Mouse (Mus musculus): Measurements from ENCODE around the gene Gm49325.

Gm49325 gene

DNA sequence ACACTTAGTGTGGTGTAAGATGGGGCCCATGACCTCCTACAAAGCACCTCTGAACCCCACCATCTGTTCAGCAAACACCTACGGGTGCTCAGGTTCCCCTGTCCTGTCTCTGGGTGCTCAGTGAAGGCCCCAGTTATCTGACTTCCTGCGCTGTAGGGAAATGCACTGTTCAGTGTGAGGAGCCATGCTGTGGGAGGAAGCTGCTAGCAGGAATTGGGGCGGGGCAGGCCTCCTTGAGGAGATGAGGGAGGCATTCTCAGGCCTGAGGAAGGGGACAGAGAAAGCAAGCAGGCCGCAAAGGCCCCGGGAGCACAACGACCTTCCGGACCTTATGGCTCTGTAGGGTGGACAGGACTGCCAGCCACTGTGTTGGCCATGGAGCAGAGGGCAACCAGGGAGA lies 16.9 kb upstream of the Gm49325 start:
- DNase-seq (ENCODE audit: low spot score in 2 of 2) = no peak

DNA sequence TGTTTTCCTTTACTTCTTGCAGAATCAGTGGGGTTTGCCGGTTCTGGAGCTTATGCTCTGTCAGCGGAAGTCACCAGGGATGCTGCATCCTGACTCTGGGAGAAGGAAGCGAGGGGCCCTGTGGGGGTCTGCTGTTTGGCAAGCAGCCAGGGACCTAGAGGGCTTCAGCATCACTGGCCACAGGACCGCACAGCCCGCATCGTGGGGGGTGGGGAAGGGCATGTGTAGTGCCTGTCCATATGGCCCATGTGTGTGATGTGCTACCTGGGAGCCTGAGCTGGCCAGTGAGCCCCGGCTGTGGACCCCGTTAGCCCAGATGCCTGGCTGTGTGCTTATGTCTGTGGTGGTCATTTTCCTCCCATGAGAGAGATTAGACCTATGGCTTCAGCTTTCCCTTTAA lies 16.2 kb upstream of the Gm49325 start:
- no peak for DNase-seq (ENCODE audit: low spot score in 2 of 2)

DNA sequence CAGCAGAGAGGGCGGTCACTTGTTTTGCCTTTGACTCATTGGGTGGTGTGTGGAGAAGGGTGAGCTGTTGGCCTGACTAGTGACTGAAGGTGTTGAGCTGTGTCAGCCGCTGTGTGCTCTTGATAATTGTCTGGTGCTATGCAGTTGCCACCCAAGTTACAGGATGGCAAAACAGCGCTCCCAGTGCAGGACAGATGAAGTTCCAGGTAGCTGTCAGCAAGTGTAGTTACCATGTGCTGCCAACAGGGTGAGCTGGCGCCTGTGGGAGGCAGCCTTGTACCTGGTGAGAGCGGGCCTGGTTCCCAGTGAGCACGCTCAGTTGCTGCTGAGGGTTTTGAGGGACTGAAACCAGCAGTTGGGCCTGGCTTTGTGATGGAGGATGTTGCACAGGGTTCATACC lies 15.2 kb upstream of the Gm49325 start:
- peak in 1 of 2 experiments; percentile 25 for DNase-seq (ENCODE audit: low spot score in 2 of 2)

DNA sequence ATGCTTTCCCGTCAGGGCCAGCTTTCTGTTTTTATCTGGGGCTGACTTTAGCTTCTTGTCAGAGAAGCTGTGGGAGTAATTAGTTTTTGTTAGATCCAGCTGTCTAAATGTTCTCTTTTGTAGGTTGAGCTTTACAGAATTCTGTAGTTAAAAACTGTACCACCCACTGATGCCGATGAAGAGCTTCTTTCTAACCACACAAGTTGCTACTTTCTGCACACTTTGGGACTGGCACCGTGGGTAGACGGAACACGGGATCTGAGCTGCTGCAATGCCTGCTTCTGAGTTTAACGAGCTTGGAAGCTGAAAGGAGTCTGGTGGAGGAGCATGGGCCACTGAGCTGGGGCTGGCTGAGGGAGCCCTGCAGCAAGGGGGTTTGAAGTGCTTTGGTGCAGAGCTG lies 14.5 kb upstream of the Gm49325 start:
- DNase-seq (ENCODE audit: low spot score in 2 of 2) = no peak

DNA sequence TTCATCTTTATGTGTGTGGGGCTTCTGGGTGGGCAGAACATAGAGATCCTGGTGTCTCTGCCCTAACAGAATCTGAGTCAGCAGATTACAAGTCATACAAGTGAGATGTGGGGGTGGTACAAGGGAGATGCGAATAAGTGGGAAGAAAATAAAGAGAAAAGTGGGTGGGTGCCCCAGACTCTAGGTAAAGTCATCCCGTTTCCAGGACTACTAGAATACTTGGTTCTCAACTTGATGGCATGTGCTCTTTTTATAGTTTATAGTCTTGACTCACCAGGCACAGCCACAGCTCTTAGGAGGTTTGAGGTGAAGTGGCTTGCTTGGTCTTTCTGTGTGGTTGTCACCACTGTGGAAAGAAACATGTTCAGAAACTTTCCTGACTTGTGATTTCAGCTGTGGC lies 9.9 kb upstream of the Gm49325 start:
- DNase-seq (ENCODE audit: low spot score in 2 of 2) = no peak

DNA sequence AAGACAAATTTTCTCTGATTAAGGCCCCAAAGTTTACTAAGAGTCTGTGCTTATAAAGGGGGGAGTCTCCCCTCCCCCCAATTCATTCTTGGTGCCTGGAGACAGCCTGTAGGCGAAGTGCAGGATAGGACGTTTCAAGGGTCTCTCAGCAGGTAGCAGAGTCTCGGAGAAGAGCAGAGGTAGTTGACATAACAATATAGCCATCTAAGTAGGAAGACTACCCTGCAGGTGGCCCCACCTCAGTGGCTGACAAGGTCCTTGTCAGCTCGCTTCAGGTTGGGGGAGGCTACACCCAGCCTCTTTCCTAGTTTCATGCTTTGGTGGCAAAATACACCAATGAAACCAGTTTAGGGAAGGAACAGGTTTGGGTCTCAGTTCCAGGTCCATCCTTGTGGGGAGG lies 3.0 kb upstream of the Gm49325 start:
- DNase-seq (ENCODE audit: low spot score in 2 of 2) = no peak

DNA sequence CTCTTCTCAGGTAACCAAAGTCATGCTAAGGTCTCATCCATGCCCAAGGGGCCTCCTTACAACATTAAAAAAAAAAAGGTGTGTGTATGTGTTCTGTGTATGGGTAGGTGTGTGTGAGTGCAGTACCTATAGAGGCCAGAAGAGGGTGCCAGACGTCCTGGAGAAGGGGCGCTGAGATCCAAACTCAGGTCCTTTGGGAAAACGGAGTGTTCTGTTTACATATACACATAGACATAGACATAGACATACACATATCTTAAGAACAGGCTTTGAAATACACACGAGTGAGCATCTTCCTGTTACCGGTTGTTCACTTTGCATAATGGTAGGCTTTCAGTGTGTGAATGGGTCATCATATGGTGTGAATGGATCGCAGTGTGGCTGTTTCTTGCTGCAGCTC lies 1.9 kb upstream of the Gm49325 start:
- no peak for DNase-seq (ENCODE audit: low spot score in 2 of 2)

DNA sequence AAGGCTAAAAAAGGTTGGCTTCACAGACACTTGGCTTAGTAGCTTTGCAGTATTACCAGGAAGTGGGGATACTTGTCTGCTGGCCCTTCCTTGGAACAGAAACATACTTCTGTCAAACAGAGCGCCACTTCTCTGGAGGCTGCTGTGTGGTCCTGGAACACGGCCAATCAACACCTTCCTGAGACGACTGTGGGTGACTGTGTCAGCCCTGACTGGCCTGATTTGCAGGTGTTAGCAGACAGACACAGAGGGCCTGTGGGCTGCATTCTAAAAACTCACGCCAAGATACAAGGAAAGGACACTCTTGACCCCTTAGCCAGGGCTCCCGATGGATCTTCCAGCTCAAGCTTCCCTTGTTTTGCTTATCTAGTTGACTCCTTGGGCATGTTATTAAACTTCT lies 1.0 kb upstream of the Gm49325 start:
- DNase-seq (ENCODE audit: low spot score in 2 of 2) = no peak

DNA sequence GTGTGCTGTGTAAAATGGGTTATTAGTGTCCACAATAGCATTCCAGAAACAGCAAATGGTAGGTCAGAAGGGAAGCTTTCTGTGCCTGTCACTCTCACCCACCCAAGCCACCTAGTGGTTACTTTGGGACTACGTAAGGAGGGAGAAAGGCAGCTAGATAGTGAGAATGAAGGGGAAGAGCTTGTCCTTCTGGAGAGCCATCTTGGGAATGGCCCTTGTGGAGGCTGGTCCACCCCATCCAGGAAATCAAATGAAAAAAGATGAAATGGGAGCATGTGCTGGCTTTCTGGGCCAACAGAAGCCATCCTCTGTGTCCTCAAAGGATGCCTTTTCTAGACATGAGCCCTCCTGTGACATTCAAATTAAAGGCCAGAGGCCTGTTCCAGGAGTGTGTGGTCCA lies 629 bp upstream of the Gm49325 start:
- no peak for DNase-seq (ENCODE audit: low spot score in 2 of 2)

DNA sequence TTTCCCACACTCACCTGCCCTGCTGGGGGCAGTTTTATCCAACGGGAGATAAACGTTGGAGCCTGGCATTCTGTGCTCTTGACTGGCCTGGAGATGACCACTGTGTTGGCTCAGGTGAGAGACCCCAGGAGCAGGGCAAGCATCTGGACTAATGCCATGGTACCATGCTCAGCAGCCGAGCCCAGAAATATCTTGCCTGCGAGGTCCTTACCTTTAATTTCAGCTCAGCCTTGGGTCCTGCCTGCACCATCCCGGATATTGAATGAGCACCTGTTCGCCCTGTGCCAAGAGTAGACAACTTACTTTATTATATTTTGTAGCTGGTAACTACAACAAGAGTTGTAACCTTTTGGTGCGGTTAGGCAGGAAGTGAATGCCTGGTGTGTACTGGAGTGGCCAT lies 858 bp downstream of the Gm49325 start:
- DNase-seq (ENCODE audit: low spot score in 2 of 2) = no peak

DNA sequence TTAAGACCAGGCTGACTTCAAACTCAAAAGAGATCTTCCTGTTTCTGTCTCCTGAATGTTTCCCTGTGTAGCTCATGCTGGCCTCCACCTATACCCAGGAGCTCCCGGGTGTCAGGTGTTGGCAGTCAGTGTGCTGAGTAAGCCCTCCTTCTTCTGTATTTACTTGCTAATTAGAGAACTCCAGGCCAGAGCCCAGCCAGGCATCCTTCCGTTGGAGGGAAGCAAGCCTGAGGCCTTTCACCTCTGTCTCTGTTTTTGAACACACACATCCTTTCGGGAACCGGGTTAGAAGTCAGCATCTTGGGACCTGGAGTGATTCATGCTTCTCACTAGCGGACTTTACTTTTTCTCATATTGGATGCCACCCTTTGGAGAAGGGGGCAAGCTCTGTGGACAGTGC lies 1.4 kb downstream of the Gm49325 start:
- DNase-seq (ENCODE audit: low spot score in 2 of 2) = no peak

DNA sequence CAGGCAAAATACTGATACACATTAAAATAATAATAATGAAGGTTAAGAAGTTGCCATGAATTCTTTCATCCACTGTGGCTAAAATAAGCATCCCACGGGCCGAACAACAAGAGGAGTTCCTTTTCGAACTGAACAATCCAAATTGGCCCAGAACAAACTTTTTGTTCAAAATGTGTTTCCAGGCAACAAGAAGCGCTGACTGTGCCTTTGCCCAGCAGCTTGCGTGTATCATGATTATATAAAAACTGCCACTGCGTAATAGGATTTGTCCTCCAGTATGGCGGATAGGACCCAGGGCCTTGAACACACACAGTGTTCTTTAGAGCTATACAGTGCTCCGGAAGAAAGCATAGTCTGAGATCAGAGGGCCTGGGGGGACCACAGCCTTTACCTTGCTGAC lies 2.6 kb downstream of the Gm49325 start:
- DNase-seq (ENCODE audit: low spot score in 2 of 2) = no peak

DNA sequence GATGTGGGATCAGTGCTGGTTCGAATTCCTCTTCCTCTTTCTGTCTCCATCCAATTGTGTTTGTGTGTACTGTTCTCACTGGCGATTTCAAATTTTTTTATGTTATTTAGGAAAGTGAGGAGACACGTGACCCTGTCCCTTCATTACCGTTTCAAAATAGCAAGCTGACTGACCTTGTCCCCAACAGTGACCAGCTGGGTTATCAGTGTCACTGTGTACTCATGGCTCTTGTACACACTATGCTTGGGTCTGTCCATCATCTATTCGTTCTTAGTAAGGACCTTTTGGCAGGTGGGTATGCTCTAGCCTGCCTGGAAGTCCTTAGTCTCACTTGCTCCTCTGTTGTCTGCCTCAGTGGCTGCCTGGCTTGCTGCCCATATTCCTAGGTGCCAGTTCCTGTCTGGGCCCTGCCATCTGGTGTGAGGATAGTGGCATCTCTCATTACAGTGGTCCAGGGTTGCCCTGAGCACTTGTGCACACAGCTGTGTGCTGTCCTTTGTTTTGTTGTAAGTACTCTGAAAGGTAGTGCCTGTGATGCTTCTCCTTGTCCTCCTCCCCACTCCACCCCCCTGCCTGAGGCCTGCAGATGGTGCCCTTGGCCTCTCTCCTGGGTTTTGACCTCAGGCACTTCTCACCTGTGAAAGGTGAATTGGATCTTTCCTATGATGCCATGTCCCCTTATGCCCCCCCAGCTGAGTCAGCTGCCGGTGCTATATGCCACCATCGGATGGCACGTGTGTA lies 4.4 kb downstream of the Gm49325 start:
- DNase-seq (ENCODE audit: low spot score in 2 of 2) = no peak

DNA sequence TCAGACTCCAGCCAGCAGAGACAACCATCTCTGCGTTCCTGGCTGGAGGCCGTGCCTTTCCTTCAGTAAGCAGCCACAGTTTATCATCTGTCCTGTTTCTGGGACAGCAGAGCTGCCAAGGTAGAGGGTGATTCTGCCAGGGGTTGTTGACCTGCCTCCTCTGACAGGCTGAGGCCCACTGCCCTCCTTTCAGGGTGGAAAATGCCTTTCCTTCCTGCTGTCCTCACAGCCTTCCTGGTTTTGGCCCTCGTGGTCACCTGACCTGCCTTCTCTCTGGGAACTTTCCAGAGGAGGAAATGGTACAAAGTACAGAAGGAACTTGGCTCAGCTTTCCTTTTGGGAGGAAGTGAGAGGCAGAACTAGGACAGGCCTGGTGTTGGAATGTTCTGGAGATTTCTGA lies 7.4 kb downstream of the Gm49325 start:
- peak; percentile 84 to 92 for DNase-seq (ENCODE audit: low spot score in 2 of 2)

DNA sequence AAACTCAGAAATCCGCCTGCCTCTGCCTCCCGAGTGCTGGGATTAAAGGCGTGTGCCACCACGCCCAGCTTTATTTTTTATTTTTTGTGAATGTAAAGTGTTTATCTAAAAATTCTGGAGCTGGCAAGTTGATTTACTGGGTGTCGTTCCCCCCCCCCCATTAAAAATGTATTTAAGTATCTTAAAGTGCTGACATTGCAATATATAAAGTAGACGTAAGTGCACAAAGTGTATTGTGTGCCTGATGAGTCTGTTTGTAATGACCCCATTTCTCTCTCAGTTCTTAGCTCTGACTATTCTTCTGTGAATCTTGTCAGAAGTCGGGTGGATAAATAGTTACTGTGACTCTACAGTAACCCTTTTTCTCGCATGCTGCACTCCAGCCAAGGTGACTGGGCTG lies 9.7 kb downstream of the Gm49325 start:
- DNase-seq (ENCODE audit: low spot score in 2 of 2) = no peak

DNA sequence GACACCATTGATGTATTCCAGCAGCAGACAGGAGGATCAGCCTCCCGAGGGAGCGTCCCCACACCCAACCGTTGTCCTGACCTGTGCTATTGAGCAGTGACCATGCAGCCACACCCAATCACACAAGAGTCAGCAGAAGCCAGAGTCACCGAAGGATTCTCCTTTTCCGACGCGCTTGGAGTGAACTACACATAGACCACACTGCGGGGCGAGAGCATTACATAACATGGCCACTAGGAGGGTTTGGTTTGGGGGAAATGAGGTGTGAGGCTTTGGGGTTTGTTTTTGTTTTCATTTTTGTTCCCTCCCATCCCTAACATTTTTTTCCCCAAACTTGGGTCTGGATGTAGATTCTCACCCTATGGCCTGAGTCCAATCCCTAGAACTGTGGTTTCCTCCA lies 10.2 kb downstream of the Gm49325 start:
- DNase-seq (ENCODE audit: low spot score in 2 of 2) = no peak

DNA sequence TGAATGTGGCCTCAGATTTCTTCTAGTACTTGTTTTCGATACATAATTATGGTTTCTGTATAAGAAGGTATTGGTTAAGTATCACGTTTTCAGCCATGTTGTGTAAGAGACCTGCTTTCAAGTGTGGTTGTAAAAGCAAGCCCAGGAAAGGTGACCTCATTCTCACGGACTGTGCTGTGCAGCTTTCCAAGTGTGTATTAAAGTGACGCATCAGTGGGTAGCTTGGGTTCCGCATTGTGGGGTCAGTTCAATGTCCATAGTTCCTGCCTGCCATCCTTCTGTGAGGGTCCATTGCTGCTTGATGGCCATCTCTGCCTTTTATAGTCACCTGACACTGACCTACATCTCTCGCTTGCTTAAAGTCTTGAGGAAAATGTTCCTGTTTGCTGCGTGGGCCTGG lies 10.9 kb downstream of the Gm49325 start:
- no peak for DNase-seq (ENCODE audit: low spot score in 2 of 2)

DNA sequence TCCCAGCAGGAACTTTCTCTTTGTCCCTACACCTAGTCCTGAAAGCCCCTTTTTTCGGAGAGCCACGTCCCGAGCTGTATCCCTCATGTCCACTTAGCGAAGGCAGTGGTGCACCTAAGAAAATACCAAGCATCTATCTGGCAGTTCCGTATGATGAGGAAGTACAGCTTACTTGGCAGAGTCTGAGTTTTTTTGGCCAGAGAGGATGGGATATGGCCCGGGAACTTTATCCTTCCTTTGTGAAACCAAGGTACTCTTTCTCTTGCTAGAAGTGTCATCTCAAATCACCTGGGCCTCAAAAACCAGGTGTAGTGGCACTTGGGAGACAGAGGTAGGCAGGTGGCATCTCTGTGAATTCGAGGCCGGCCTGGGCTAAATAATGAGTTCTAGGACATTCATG lies 15.5 kb downstream of the Gm49325 start:
- DNase-seq (ENCODE audit: low spot score in 2 of 2) = no peak

DNA sequence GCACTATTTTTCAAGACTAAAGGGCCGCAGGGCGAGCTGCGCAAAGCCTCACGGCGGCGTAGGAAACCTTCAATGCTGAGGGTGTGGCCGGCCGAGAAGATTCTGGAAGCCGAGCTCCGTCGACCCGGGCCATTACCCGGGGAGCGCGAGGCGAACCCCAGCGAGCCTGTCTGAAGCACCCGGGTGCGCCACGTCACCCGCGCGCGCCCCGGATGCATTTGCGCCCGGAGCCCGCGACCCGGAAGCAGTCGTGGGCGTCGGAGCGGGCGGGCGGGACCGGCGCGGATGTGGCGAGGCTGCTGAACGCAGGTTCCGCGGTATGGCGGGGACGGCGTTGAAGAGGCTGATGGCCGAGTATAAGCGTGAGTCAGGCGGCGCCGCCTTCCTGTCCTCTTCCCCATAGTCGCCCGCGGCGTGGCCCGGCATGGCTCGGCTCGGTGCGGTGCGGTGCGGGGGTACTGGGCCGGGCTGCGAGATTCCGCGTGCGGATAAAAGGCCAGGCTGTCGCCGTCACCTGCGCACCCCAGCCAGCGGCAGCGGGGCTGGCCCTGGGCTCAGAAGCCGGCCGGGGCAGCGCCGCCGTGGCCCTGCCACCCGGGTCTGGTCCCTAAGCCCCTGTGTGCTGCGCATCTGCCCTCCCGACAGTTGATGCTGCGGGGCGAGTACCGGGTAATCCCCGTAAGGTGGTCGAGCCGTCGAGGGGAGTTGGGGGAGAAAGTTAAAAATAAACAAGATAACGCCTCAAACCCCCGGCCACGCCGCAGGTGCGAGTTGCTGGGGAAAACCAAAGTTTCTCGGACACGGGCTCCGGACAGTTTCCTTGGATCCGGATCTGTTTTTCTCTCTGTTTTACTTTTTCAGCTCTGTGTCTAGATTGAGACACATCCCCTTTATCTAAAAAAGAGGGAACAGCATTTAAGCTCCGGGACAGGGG lies 16.3 kb downstream of the Gm49325 start, which contains the start of gene Ube2g2:
TSS of gene Ube2g2 (plus strand) at position 221 of the 934 bp plus-strand sequence.
- peak; percentile 93 for DNase-seq (ENCODE audit: low spot score in 2 of 2)

DNA sequence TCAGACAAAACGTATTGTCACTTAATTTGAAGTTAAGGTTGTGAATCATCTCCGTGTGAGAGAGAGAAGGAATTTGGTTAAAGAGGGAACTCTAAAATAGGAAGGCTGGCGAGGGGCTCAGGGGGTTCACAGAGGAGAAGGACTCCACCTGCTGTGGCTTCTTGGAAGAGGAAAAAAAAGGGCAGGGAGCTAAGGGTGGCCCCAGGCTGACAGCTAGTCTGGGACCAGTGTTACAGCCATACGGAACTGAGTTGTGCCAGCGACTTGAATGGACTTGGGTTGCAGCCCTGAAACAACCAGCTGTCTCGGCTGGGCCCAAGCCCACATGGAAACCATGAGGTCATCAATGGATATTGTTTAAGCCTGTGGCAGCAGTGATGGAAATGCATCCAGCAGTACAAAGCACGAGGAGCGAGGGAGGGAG lies 17.1 kb downstream of the Gm49325 start:
- DNase-seq (ENCODE audit: low spot score in 2 of 2) = peak; percentile 59 to 72

DNA sequence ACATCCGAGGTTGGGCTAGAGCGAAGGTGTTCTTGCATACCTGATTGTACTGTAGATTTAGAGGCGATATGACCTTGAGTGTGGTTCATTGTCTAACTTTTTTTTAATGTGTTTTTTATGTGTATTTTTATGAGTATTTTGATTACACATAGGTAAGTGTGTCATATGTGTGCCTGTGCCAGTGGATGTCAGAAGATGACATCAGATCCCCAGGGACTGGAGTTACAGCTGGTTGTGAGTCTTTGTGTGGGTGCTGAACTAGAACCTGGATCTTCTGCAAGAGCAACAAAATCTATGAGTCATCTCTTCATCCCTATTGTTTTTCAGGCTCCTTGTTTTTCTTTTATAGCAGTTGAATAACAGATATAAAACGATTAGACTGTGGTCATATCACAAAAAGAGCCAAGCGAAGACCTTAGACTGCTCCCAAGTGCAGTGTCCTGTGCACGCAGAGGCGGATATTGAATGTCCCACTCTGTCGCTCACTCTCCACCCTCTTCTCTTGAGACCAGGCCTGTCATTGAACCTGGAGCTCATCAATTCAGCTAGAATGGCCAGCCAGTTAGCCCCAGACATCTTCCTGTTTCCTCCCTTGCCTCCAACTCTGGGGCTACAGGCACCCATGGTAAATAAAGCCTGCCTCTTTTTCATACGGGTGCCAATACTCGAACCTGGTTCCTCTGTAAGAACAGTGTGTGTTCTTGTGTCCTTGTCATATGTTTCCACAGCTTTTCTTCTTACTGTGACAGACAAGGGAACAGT lies 17.8 kb downstream of the Gm49325 start:
- DNase-seq (ENCODE audit: low spot score in 2 of 2) = no peak

DNA sequence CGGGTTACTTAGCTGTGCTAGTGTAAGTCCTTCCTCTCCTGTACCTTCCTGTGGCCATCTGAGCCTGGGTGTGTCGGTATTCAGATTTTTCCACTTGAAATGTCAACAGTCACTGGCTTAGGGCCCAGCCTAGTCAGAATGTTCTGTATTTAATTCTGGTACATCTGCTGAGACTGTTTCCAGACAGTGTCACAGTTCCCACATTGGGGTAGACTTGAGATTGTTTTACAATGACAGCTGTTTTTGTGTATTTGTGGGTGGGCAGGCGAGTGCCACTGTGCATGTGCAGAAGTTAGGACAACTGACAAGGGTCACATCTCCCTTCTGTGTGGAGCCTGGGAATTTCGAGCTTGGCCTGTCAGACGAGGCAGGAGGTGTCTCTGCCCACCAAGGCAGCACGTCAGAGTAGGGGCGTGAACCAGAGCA lies 18.6 kb downstream of the Gm49325 start:
- peak; percentile 73 to 77 for DNase-seq (ENCODE audit: low spot score in 2 of 2)

Data from heart, adult 9 months (tissue).